Mouse (Mus musculus): ENCODE measurements around the gene Pde4d. TPM values are rescaled to one million over a fixed set of nuclear protein-coding genes. Genes with fewer than 3 reads are reported as not detected.

Pde4d gene
- total RNA-seq, 2 experiments from 2014 or later, result 284 to 289 TPM

DNA sequence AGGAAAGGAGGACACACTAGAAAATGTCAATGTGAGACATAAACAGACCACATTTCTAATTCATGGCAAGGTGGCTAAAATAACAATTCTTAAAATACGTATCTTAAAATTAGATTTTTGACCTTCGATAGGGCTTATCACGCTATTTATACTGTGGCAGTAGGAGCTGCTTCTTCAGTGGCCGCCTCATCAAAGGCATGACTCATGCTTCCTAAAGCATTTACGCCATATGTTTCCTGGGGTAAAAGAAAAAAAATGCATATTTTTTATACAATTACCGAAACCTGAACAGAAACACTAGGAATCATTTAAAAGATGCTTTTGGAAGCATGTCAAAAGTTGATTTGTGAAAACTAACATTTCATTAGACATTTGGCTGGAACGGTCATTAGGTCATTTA, 721.9 kb downstream of the Pde4d start:
- no peak for DNase-seq (ENCODE audit: low spot score)

DNA sequence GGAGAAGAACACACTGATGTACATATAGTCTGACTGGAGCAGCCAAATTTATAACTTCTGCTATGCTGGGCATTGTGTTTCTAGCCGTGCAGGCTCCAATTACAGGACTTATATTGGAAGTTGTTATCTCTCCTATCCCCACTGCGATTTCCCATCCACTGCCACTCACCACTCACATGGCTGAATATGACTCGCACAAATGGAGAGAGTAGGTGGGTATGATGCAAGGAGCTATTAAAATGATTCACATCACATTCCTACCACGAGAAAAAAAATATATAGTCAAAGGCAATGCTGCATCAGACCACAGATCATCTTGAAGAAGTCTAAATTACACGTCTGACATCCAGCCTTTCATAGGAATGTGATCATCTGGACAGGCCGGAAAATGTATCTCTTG, 725.5 kb downstream of the Pde4d start:
- no peak for DNase-seq (ENCODE audit: low spot score)

DNA sequence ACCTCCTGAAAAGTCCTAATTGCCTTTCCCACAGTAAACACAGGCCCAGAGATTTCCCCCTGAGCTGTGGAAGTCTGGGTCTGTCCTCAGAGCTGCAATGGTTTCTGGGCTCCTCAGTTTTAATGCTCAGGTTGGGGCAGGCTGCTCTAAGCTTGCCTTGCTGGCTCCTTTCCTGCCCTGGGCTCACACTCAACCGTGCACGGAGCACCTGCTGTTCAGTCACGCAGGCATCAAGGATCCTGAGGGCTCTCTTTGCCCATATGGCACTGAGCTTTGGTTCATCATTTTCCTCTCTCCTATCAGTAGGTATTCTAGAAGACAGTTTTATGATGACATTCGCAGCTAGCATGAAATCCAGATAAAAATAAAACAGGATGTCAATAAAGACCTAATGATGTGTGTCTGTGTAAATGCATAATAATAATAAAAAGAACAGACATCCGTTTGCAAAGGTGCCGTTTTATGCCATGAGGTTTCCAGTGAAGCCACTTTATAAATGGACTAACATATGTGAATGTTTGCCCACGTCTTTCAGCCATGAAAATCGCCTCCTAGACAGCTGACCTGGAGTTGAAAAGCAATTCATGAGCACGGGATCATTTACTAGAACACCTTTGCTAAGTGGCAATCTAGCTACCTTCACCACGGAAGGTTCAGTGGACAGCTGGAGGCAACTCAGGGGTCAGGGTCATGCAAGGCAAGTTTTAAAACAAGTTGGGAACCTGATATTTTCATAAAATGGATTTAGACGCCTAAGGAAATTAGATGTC, 726.3 kb downstream of the Pde4d start:
- DNase-seq (ENCODE audit: low spot score), result no peak

DNA sequence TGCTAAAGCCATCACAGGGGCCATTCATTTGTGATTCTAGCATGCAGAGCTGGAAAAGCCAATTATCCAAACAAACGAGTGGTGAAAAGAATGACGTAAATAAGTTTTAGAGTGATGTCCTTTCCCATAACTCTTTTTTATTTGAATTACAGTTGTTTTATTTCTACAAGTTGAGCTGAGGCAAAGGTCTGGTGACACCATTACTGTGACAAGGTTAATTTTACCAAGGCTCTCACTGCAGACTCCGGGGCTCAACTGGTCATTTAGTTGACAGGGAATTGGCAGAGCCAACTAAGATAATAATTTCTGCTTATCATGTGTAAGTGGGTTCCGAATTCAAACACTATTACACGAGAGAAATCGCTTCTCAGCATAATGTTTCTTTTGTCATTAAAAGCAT, 731.6 kb downstream of the Pde4d start:
- no peak for DNase-seq (ENCODE audit: low spot score)

DNA sequence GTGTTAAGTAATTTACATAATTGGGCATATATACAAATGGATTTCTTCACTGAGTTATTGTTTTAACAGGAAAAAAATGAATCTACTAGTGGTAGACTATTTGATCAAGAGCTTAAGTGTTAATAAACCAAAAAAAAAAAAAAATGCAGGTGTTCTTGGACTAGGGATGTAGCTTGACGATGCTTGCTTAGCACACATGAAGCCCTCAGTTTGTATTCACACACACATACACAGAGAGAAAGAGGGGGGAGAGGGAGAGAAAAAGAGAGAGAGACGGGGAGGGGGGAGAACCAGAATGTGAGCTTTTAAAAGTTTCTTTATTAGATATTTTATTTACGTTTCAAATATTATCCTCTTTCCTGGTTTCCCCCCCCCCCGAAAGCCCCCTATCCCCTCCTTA, 740.9 kb downstream of the Pde4d start:
- DNase-seq (ENCODE audit: low spot score), result no peak

DNA sequence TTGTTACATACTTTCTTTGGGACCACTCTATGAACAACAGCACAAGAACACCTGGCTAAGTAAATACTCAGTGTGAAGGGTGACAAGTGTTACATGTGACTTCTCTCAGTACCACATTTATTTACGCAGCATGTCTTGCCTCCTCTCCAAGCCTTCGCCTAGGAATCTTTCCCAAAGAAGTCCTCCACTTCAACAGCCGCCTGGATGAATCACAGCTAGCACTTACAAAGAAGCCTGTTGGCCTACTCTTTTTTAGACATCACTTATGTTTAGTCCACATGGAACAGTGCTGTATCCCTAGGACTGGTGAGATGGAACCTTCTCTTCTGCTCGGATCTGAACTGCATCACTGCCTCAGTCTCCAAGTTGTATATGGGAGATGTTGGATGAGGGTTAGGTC, 741.4 kb downstream of the Pde4d start:
- no peak for DNase-seq (ENCODE audit: low spot score)

DNA sequence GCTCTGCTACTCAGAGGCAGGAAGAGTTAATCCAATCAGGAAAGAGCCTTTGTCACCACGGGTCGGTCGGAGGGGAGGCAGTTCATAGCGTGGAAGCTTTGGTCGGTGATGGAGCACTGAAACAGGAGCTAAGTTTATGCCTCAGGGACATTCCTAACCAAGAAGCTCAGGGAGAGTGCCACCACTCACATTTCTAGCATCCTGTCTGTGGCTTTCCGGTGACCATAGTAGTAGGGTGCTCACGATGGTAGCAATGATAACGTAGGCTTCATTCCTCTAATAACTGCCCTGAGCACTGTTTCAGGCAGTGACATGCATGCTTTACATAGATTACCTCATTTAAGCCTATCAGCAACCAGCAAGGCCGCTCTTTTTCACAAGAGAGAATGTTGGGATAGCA, 755.8 kb downstream of the Pde4d start:
- no peak for DNase-seq (ENCODE audit: low spot score)

DNA sequence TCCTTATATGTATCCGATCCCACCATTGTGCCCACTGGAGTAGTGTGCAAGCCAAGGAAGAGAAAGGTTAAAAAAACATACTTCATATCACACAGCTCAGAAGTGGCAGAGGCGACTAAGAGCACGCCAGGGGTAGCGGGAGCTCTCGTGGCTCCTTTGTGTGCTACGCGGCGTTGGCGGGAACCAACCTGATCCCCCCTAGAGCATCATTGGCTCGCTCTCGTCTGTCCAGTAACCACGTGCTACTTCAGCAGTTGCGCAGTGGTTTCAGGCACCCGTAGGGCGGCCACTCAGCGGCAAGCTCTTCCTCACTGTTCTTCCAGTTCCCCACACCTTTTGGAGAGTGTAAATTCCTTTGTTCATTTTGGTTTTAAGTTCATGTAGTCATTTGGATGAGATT, 758.9 kb downstream of the Pde4d start:
- no peak for DNase-seq (ENCODE audit: low spot score)

DNA sequence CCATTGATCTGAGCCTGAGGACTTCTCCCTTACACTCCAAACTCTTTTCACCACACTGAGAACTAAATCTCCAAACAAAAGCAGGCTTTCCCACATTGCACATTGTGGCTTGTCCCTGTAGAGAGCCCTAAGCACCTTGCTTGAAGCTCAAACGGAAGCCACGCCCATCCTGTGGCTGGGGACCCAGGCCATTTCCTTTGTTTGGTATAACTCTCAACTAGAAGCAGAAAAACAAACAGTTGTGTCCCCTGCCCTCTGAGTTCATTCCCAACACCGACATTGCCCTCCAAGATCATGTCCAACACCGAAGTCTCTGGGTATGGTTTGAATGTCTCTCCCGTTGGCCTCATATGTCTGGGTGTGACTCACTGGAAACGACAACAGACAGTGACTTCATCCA, 759.7 kb downstream of the Pde4d start:
- no peak for DNase-seq (ENCODE audit: low spot score)

DNA sequence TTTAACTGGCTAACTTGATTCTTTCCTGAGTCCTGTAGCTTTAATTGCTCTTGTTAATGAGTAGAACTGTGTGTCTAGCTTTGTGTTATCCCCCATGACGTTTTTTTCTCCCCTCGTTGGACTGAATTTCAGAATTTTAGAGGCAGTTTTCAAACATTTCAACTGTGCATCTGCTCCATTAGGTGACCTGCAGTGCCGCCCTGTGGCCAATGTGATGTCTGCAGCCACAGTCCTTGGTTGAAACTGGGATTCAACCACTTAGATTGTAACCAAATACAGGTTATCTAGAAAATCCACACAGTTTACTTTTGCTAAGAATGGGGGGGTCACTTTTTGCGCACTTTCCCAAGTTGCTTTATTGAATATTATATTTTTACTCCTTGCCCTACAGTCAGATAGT, 760.7 kb downstream of the Pde4d start:
- DNase-seq (ENCODE audit: low spot score), result peak; percentile 58

DNA sequence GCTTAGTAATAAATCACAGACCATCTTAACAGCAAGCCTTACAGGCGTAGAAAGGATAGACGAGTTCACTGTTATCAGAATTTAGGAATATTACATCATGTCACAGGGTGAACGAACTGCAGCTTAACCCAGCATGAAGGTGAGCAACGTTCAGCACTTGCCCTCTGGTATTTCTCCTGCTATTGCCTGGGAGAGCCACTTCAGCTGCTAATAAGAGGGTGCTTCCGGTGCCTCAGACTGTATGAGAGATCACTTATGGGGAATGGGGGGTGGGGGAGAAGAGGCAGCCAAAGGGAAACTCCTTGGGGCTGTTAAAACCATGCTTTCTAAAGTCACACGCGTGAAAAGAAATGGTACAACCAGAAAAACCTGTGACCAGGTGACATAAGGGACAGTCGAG, 761.7 kb downstream of the Pde4d start:
- DNase-seq (ENCODE audit: low spot score), result no peak

DNA sequence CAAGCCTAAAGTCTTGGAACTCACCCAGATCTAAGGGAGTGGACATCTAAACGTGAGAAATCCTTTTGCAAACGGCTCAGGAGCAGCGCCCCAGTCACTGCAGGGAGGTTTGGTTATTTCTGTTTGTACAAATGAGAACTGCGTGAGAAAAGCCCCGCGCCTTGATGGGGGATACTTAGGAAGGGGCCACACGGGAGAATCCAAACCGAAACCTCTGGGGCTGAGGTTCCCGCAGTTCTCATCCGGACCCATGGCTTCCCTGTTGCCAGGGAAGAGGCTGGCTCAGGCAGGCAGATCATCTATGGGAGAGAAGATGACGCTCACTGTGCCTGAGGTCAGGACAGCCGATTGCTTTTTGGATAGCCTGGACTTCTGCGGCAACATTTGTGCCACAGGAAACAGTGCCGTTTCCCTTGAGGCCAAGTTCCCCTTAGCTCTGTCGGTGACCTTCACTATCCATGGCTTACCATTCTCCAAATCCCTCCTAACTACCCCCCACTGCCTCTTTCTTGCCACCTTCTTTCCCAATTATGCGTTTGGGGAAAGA, 762.3 kb downstream of the Pde4d start:
- DNase-seq (ENCODE audit: low spot score), result no peak

DNA sequence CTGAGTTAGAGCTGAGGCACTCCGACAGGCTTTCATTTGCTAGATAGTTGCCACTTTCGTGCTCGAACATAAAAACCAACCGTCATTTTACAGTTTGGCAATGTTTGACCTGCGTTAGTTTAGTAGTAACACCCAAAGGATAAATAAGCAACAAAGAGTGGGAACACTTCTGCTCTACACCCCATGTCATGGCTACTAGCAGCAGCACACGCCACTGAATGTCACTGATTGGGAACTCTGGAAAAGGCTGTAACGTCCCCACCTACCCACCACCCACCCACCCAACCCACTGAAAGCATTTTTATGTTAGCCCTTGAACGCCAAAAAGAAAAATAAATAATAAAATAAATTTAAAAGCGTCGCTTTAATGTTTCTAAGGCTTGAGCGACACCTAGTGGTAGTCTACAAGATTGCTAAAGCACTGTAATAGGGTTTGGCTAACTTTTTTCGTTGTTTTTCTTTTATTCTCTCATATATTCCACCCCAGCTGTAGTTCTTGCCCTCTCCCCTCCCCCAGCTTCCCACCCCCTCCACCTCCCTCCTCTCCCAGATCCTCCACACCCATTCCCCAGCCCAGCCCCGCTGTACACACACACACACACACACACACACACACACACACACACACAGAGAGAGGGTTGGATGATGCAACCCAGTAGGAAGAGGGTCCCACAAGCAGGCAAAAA, 763.2 kb downstream of the Pde4d start:
- DNase-seq (ENCODE audit: low spot score), result no peak

DNA sequence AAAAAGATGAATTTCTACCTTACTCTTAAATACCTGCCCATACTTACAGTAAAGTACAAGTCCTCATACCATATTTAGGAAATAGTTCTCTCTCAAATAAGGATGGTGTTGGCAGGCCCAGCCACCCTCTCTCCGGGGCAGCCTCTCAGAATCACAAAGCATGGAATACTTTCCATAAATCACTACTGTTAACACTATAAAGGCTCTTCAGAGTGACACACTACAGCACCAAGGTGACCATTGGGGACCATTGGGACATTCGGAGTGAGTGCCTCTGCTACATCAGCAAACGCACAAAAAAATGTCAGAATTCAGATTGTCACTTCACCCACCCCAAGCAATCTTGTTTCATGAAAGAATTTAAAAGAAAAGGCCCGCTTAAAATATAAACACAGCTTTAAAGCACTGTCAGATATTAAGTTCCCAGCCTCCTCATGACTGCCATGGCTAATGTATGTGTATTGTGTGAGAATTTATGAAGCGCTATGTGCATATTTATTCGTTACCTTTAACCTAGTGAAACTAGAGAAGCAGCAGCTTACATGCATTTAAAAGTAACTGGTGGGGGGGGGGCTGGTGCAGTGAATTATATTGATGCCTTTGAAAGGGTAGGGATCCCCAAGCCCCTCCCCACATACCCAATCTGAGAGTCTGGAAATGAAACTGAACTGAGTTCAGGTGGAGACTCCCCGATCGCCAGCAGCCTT, 769.4 kb downstream of the Pde4d start:
- DNase-seq (ENCODE audit: low spot score), result no peak

DNA sequence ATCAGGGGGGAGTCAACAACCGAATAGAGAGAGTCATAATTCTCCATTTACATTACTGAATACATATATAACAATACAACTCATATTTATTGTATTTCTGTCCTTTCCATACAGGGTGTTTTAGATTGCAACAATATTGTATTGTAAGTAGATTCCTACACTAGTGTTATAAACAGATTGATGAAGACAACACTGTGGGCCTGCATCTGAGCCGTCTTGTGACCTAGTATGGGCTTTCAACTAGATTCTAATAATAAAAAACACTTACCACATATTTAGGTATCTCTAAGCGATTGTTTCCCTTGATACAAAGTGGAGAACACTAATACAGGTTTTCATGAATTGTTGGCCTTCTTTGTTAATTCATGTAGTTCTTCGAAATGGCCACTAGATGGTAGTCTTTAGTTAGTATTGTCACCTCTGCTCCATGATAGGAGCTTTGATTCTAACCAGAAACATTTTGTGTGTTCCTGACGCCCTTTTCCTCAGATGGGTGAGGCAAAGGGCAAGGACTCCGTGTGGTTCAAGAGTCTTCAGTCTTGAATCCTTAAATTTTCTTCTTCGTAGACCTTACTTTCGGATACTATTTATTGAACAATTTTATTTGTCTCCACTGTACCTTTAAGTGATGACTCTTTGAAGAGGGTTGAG, 779.3 kb downstream of the Pde4d start:
- DNase-seq (ENCODE audit: low spot score), result peak; percentile 43

DNA sequence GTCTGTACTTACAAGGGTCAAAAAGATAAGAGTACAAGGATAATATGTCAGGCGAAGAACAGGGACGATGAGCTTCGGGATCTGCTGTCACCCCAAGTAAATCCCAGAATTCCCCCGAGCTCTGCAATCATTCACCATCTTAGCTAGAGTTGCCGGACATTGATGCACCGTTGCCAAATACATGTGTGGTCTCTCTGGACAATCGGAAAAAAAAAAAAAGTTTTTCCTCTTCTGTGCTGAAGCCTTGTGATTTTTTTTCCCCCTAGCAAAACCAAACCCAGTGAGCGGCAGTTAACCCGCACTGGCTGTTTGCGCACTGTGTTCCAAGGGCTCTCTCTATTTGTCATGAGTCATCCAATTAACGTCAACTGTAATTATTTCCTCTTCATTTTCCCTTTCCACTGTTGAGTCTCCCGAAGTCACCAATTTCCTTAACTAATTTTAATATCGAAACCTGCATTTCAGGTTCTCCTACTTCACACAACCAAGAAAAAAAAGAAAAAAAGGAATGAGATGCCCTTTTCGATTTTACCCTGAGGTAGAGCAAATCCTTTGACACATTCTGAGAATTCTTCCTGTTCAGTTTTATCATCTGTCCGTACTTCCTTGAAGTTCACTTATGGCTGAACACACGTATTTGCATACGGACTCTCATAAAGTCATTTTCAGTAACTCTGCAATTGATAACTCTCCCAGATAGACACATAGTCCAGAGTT, 780.0 kb downstream of the Pde4d start:
- no peak for DNase-seq (ENCODE audit: low spot score)

DNA sequence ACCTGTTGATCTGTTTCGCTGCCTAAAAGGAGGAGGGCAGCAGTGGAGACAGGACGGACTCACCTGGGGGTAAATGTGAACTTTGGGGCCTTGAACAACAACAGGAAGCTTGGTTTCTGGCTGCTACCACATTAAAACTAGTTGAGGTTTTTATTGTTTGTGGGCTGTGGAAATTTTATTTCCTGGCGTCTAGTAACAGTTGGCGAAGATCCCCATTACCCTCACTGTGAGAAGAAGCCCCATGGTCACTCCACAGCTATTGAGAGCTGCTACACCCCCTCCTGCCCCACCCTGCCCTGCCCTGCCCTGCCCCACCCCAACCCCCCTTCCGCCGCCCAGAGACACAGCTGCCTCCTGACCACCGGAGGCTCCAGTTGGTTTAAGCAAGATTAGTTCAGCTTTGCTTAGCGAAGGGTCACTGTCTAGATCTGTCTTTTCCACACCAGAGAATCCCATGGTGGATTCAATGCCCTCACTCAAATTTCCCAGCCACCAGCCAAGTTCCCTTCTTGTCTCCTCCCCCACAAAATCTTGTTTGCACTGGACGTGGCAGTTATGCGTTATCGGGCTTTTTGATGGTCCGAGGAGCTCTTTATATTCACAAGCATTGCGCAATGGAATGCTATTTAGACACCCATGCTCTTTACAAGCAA, 780.7 kb downstream of the Pde4d start:
- DNase-seq (ENCODE audit: low spot score), result no peak

DNA sequence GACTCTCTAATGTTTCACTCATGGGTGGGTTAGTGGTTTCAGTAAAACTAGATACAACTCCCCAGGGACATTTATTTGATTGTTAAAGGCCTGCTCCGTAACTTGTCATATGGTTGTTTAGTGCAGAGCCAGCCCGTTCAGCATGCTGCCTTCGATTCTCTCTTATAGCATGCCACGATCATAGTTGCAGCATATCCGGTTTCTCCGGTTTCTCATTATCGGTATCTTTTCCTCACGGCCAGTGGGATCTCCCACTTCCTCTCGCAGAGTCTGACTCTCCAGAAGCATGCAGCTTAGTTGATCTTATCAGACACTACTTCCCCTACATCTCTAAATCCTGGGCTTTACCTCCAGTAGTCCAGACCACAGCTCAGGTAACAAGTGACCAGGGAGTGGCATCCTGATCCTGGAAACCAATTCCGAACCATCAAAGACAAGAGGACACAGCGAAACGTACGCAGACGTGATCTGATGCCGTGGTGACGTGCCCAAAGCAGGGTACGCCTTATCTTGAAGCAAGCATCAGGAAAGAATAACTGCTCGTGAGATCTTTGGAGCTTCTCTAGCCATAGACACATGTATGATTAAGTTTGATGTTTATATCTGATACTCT, 782.2 kb downstream of the Pde4d start:
- DNase-seq (ENCODE audit: low spot score), result no peak

DNA sequence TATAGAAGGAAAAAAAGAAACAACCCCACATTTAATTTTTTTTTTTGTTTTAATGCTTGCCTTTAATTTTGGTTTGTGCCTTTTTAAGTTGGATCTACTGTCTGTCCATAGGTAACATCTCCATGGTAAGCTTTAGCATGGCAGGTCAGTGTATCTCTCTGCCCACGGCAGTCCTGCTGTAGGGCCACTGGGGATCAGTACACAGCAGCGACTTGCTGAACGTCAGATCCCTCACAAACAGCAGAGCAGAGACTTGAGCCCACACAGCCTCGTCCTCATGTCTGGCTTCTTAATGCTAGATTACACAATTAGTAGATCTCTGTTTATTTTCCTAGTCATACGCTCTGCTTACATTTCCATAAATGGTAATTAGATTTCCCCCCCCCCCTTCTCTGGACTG, 782.8 kb downstream of the Pde4d start:
- DNase-seq (ENCODE audit: low spot score), result no peak

DNA sequence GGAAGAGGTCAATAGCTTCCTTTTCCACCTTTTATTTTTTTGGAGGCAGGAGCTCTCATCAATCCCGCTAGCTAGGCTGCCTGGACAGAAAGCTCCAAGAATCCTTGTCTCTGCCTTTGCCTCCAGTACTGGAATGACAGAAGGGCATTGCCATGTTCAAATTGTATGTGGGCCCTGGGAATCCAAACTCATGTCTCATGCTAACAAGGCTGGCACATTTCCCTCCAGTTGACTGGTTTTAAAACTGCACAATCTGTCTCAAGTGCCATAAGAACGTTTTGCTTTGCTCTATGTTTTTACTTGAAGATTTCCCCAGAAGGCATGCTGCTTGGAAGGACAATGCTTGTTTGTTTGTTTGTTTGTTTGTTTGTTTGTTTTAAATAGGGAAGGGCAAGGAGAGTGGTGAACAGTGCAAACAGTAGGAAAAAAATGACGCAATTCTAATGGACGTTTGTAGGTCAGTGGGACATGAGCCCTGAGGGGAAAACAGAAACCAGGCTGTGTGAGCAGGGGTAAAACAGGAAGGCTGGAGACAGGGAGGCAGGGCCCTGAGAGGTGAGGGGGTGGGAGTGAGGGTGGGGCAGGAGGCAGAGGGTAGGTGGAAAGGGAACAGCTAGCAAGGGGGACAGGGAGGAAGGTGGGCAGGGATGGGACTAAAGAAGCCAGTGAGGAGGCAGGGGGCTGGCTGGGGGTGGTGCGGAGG, 784.3 kb downstream of the Pde4d start:
- DNase-seq (ENCODE audit: low spot score), result no peak

All from gastrocnemius, adult 18-20 months (tissue).